Mouse (Mus musculus) myocyte (in vitro differentiated cells): Measurements from ENCODE around the gene Ago3.

Experiments used
- E2F4 ChIP-seq: IDR thresholded peaks from one replicate; pipeline ENCODE4 v1.6.1; 2011; ENCODE audit warnings: mild to moderate bottlenecking, control low read depth, moderate library complexity; ENCODE audit not compliant: insufficient read depth
- POLR2A ChIP-seq: IDR thresholded peaks from one replicate; pipeline ENCODE4 v1.6.1; 2011; ENCODE audit warnings: low read depth, mild to moderate bottlenecking, control low read depth, moderate library complexity; ENCODE audit not compliant: insufficient read length
- REST ChIP-seq: IDR thresholded peaks from one replicate; pipeline ENCODE4 v1.6.1; 2011; ENCODE audit warnings: mild to moderate bottlenecking, control low read depth, moderate library complexity; ENCODE audit not compliant: insufficient read depth, insufficient read length
- USF1 ChIP-seq: IDR thresholded peaks from one replicate; pipeline ENCODE4 v1.6.1; 2011; ENCODE audit warnings: low read depth, mild to moderate bottlenecking, control low read depth, moderate library complexity

DNA sequence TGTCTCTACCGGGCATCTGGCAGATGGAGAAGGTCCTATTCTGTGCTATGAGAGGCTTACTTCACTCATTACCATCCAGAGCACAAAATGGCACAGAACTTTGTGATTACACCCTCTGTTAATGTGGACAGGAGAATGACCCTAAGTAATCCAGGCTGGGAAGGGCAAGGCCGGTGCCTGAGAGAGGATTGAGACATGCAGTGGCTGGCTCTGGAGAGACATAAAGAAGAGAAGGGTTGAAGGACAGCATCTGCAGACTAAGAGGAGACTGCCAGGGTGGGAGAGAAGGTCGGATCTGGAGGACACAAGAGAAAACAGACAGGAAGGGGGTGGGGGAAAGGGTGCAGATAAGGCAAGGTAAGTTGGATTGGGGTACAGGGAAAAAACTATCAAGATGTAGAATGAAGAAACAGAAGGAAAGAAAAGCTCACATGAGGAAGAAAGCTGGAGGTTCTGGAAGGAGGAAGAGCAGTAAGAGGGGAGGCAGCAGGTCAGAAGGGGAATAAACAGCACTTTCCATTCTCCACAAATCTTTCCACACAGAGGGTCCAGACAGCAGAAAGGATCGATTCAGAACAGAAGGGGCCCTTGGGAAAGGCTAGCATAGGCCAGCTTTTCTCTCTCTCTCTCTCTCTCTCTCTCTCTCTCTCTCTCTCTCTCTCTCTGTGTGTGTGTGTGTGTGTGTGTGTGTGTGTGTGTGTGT lies 35.0 kb upstream of the Ago3 start:
- TF ChIP-seq E2F4: no peak
- TF ChIP-seq REST: no peak
- TF ChIP-seq POLR2A: no peak
- TF ChIP-seq USF1: no peak
